Mouse (Mus musculus) thymus, adult 18-20 months (tissue): ENCODE measurements around the gene Hdac11.

Experiments
- DNase-seq, 2 experiments: peaks; one replicate each; pipeline ENCODE4 v3.0.0; 2022; ENCODE audit warnings: mixed read lengths in 2 of 2

Gene Hdac11

DNA sequence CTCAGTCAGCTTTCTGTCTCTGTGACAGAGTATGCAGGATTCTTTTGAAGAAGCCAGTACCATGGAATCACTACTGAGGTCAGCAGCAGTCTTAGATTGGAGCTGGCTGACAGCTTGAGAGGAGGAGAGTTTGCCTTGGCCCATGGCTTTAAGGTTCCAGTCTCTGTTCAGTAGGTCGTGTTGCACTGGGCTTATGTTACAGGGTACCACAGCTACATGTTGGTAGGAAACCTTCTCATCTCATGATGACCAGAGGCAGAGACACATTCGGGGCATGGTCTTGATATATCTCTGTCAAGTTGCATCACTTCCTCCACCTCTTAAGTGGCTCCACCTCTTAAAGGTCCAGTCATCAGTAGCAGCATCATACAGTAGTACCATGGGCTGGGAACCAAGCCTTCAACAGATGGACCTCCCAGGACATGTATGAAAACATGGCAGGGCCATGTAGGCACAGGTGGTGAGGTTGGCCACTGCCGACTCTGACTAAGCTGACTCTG is 15.0 kb downstream of the Hdac11 start:
- DNase-seq = no peak

GRCm38 (mm10) chr6:91172381-91172780 is 15.9 kb downstream of the Hdac11 start:
- no peak for DNase-seq

DNA sequence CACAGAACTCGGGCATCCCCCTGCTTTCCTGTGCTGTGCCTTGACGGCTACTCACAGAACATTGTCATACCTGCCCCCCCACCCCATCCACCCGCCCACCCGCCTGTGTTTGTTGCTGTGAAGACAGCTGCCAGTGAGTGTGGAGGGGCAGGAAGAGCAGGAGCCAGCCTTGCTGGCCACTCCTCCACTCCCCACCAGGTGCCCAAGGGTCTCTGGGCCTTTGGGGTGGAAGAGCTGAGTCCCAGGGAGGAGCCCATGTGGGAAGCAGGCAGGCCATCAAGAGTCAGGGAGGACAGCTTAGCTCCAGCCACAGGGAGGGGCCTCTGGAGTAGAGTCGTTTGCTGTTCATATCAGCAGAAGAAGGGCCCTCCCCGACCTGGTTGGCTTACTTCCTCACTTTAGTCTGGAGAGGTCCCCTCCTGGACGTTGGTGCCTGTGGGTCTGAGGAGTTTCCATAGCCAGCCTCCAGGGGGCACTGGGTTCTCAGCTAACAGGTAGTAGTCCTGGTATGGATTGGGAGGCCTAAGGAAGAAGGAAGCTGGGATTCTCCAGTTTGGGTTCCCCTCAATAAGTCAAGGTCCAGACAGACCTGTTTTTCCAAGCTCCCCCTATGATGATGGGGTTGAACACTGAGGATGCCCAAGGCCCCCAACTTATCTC is 16.9 kb downstream of the Hdac11 start:
- no peak for DNase-seq

- DNase-seq = no peak
Observed at GRCm38 (mm10) chr6:91174211-91174610, 17.7 kb downstream of the Hdac11 start.

- DNase-seq = no peak
Observed at GRCm38 (mm10) chr6:91180767-91181171, 24.3 kb downstream of the Hdac11 start.

GRCm38 (mm10) chr6:91181320-91181719 is 24.9 kb downstream of the Hdac11 start:
- no peak for DNase-seq

- DNase-seq = no peak
Observed at GRCm38 (mm10) chr6:91182075-91182490, 25.6 kb downstream of the Hdac11 start.

DNA sequence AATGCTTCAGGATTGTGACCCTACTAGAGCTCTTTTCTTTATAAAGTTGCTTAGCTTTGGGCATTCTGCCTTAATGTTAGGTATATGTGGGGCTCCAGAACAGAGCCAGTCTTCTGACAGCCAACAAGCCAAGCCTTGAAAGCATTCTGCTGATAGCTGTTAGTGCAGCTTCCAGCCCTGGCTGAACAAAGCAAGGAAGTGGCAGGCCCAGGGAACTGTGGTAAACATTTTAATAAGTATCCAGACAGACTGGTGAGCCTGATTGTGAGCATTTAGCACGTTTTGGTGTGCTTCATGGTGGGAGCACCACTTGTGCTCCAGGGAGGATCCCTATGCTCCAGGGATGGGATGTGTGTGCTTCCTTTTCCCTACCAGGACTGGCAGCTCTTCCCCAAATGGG is 26.6 kb downstream of the Hdac11 start:
- DNase-seq = no peak

GRCm38 (mm10) chr6:91183980-91184379 is 27.5 kb downstream of the Hdac11 start:
- no peak for DNase-seq

DNA sequence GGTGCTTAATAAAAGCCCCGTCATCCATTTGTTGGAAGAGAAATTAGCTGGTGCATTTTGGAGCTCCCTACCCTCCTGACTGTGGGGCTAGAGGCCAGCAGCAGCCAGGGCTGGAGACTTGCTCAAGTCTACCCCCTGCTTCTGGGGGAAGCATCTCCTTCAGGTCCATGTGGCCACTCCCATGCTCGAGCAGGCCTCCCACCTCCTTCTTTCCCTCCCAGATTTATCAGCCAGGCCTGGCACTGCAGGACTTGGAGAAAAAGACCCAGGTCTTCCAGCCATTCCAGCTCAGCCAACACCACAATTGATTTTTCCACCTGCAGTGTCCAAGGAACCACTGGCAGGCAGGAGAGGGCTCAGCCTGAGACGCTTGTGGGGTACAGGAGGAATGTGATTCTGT is 28.3 kb downstream of the Hdac11 start:
- no peak for DNase-seq

GRCm38 (mm10) chr6:91185502-91185901 is 29.0 kb downstream of the Hdac11 start:
- DNase-seq = no peak

DNA sequence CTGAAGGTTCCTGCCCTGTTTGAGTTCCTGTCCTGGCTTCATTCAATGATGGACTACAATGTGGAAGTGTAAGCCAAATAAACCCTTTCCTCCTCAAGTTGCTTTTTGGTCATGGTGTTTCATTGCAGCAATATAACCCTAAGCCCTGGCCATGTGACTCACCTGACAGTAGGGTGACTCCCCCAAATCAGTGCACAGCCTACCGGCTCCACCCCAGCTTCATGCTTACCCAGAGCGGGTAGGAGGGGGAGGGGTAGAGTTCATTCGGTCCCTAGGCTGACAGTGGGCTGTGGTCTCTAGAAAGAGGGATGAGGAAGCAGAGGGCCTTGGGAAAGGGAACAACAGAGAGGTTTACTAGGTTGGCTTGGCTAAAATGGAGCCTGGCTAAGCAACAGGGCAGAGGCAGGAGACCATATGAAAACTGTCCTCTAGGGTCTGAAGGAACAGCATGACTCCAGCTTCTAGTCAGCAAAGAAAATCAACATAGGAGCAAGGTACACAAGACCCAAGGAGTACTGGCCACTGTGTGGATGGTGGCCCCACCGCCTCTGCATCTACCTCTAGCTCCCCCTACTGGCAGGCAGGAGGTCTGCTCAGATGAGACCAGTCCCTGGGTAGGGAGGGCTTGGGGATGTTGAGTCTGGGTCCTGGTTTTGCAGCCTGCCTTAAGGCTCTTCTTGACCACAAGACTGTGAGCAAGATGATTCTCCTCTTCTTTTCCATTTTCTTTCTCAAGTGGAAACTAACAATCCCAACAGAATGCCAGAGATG is 29.9 kb downstream of the Hdac11 start:
- DNase-seq = no peak

GRCm38 (mm10) chr6:91186934-91187333 is 30.5 kb downstream of the Hdac11 start:
- DNase-seq = no peak

GRCm38 (mm10) chr6:91187871-91188270 is 31.4 kb downstream of the Hdac11 start:
- no peak for DNase-seq

- DNase-seq = no peak
Observed at GRCm38 (mm10) chr6:91189971-91190370, 33.5 kb downstream of the Hdac11 start.

- no peak for DNase-seq
Observed at GRCm38 (mm10) chr6:91191465-91191864, 35.0 kb downstream of the Hdac11 start.

DNA sequence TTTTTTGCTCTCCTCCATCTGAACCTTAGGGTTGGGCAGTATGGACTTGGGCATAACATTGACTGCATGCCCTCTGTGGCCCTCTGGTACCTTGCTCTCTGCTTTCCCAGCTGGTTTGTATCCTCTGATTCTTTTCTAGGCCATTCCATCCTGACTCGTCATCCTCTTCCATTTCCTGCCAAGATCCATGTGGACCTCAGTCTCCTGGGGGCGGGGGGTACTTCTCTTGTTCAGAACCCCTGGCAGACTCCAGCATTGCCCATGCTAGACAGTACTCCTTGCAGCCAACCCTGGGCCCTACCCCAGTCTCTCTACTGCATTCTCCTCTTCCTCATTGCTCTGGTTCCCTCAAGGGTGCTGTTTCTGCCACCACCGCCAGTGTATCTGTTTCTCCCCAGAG is 36.0 kb downstream of the Hdac11 start:
- DNase-seq = no peak

DNA sequence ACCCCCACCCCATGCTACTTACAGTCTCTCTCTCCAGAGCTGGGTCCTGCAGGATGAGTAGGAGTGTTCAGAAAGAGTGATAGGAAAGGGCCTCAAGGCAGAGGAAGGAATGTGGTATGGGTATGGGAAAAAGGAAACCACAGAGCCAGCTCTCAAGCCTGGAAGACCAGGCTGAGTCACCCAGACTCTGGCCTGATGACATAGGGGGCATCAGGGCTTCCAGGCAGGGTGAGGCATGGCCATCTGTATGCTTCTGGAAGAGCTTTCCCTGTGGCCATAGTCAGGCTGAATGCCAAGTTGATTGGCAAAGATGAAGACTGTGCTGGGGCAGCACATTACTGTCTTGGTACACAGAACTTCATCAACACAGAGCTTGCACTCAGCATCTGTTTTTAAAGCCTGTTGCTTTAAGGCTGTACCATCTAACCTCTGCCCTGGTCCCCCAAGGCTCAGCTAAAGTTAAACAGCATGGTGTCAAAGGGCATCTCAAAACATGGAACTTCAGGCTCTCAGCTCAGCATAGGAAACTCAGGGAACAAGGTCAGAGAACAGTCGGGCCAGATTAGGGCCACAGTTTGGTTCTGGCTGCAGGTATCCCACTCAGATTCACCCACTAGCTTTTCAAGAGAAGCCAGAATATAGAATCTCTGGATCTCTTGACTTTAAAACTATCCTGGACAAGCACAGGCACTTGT is 36.5 kb downstream of the Hdac11 start:
- DNase-seq = no peak

- no peak for DNase-seq
Observed at GRCm38 (mm10) chr6:91198456-91198855, 42.0 kb downstream of the Hdac11 start.

GRCm38 (mm10) chr6:91200429-91201188 is 44.1 kb downstream of the Hdac11 start:
- DNase-seq = no peak

- DNase-seq = no peak
Observed at GRCm38 (mm10) chr6:91201881-91202341, 45.4 kb downstream of the Hdac11 start.

- DNase-seq = no peak
Observed at GRCm38 (mm10) chr6:91202571-91202970, 46.1 kb downstream of the Hdac11 start.

GRCm38 (mm10) chr6:91205346-91205745 is 48.9 kb downstream of the Hdac11 start:
- no peak for DNase-seq
